Mouse (Mus musculus): ENCODE measurements around the gene Trim47. TPM values are rescaled to one million over a fixed set of nuclear protein-coding genes. Genes with fewer than 3 reads are reported as not detected.

Gene Trim47
- 72.1 and 83.3 TPM in 2 replicates for polyA plus RNA-seq (2012; rRNA removed)

DNA sequence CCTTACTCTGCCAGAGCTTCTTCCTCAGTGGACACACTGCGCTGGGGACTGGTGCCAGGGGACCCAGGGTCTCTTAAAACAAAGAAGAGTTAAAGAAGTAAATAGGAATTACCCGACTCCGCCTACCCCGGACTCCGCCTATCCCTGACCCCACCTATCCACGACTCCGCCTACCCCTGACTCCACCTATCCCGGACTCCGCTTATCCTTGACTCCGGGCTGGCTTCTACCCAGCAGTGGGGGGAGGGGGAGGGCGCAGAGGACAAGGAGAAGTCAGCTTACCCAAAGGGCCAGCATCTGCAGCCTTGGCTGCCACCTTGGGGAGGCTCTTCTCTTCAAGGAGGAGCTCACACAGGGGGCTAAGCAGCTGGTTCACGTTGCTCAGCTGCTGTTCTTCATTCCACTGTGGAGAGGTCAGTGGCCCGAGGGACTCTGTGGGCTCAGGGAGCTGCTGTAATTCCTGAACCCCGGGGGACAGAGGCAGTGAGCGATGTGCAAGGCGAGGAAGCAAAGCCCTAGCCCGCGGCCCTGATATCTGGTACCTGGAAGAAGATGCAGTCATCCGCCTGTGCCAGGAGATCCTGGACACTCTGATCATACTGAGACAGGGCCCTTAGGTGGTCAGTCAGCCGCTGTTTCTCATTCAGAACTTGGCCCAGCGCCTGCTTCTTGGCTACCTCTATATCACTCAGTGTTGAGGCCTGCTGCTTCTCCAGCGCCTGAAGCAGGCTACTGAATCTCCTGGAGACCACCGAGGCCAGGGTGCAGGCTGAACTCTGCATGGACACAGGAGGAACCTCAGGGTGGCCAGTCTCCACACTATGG, at the start of gene Trim47:
Gene Trim47 (minus strand): TSS at position 55 of the 825 bp plus-strand sequence.

DNA sequence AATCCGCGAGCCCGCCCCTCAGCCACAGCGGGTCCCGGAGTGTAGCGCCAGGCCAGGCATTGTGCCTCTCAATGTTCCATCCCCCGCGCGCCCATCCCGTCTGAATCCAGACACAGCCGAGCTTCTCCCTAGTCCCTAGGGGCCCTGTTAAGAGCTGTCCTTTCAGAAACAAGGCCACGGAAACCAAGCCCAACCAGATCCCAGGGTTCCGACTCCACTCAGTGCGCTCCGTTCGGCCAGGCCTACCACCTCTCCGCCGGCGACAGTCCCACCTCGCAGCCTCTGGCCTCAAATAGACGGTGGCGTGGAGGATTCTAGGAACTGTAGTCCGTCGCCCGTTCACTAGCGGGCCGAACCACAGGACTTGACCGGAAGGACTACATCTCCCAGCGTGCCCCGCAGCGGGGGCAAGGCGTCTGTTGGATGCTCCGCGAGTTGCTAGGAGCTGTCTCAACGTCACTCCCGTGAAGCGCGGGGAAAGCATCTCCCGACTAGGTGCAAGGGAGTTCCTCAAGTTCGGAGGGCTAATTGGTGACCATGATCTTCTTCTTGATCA, 41.0 kb upstream of the Trim47 start, which contains the start of gene Fbf1:
Gene Fbf1 (minus strand): TSS at position 283 of the 556 bp plus-strand sequence.

DNA sequence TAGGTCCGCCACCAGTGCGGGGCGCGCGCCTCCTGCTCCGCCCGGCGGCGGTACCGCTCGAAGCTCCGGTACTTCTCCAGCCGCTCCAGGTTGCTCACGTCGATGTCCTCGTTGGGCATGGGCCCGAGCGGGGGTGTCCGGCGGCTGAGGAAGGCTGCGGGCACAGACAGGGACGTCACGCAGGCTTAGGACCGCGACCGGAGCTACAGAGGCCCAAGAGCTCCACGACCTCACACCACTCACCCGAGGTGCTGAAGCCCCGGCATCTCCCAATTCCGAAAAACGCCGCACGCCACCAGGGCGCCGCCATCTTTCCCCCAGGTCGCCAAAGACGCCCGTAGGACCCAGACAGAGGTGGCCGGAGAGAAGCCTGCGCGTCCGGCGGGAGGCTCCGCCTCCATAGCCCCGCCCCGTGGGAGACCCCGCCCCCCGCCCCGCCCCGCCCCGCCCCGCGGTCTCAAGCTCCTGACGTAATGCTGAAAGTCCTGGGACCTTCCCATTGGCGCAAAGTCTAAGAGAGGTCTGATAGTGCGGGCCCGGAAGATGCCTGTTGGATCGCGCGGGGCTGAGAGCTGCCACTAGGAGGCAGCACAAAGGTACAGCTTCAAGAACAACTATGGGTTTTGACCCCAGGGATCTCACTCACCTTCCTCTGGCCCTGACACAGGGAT, 11.6 kb upstream of the Trim47 start, which contains the start of gene Mrpl38:
Gene Mrpl38 (minus strand): TSS at position 401 of the 671 bp plus-strand sequence.

DNA sequence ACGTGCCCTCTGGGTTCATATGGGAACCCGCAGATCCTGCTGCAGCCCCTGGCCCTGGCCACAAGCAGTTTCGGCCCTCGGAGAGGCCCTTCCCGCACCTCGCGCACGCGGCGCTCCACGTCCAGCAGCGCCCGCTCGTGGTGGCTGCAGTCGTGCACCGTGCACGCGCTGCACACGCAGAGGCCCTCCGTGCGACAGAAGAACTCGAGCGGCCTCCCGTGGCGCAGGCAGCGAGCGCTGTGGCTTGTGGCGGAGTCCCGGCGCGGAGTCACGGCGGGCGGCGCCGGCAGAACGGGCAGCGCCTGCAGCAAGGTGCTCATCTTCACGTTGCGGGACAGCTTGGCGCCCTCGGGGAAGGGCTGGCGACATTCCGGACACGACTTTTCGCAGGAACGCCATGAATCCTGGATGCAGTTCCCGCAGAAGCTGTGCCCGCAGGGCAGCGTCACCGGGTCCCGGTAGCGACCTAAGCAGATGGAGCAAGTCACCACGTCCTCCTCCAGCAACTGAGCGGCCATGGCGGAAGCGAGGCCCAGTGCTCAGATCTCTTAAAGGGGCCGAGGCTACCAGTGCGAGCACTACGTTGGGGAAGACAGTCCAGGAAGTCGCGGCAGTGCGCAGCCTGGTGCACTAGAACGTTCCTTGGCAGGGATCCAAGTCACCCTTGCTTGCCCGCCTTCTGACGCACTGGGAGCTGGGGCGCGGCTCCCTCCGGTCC, 3.6 kb upstream of the Trim47 start, which contains the start of gene Trim65:
Gene Trim65 (minus strand): TSS at position 641 of the 718 bp plus-strand sequence.

DNA sequence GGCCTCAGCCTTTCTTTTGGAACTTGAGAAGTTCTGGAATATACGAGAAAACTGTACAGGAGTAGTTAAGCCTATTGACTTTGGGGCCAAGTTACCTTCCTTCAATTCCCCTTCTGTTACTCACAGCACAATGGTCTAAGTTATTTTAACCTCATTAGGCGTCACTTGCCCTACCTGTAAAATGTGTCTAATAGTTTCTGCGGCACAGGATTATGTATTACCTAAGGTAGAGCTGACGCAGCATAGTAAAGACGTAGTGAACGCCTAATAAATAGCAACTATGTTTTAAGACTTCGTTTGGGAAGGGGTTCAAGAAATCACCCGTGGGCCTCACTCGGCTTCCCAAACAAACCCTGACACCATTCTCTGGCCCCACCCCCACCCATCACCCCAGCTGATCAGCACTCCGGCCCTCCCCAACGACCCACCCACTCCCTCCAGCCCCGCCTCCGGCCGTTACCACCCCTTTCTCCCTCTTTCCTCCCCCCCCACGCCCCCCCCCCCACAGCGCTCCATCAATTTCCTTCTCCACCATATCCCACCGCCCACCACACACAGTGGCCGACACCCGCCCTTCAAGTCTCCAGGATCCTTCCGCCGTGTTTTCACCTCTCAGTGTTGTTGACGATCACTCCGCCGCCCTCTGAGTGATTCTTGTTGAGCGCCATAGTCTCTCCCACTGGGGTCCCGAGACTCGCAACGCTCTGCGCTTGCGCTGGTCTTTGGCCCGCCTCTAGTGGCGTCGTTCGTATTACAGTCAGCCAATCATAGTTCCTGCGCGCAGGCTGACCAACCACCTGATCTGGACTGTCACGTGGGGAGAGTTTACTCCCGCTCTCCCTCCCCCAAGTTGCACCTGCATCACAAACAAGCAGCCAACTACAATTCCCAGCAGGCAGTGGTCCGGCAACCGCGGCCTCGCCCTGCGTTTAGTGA, 40.5 kb downstream of the Trim47 start, which contains the start of gene Wbp2:
Gene Wbp2 (minus strand): TSS at position 738 of the 936 bp plus-strand sequence.

DNA sequence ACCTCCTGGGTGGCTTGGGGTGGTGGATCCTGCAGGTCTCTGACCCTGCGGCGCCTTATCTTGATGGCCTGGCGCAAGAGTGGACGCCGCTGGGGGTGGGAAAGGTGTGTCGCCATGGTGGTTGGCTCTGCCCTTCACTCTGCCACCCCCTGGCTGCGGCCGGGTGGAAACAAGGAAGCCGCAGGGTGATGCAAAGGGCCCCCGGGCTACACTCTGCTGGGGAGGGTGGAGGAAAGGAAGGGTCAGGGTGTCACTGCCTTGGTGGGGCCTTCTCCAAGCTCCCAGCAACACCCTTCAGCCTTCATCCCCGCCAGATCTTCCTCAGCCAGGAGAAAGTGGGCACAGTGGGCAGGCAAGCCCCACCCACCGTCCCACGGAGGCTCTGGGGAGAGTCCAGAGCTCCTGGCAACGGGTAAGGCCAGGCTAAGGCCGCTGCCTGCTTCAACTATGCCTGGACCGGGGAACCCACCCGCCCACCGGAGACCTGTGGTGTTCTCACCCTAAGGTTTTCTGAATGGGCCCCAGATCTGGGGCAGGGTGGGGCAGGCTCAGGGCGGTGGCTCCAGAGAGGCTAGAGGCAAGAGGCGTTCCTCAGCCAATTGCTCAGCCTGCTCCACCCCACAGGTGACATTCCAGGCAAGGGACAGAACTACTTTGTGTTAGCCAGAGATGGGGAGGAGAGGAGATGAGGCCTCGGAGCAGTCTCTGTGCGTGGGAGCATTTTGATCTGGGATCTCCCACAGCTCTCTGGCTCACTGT, 49.4 kb downstream of the Trim47 start, which contains the start of gene Unc13d:
Gene Unc13d (minus strand): TSS at position 516 of the 759 bp plus-strand sequence.

Other genes with a start within 250 kb of the Trim47 start
- 11.2 and 12.7 TPM in 2 replicates for gene Smim5, start 227.2 kb downstream of the Trim47 start, polyA plus RNA-seq (2012; rRNA removed)
- 0.61 and 0.83 TPM in 2 replicates for gene Smim6, start 215.2 kb downstream of the Trim47 start, polyA plus RNA-seq (2012; rRNA removed)
- gene Sap30bp, start 193.9 kb downstream of the Trim47 start, polyA plus RNA-seq (2012; rRNA removed) = 48.2 and 49.0 TPM in 2 replicates
- 20.5 and 28.0 TPM in 2 replicates for gene Recql5, start 193.7 kb downstream of the Trim47 start, polyA plus RNA-seq (2012; rRNA removed)
- gene Itgb4, start 152.5 kb downstream of the Trim47 start, polyA plus RNA-seq (2012; rRNA removed) = 14.6 and 16.3 TPM in 2 replicates
- gene Galk1, start 114.5 kb downstream of the Trim47 start, polyA plus RNA-seq (2012; rRNA removed) = 122 and 133 TPM in 2 replicates
- 164 and 167 TPM in 2 replicates for gene H3f3b, start 99.2 kb downstream of the Trim47 start, polyA plus RNA-seq (2012; rRNA removed)
- gene Unk, start 96.9 kb downstream of the Trim47 start, polyA plus RNA-seq (2012; rRNA removed) = 63.2 and 87.9 TPM in 2 replicates
- gene Unc13d, start 49.2 kb downstream of the Trim47 start, polyA plus RNA-seq (2012; rRNA removed) = 17.8 and 23.6 TPM in 2 replicates
- gene Wbp2, start 40.2 kb downstream of the Trim47 start, polyA plus RNA-seq (2012; rRNA removed) = 238 and 344 TPM in 2 replicates
- 16.1 and 17.8 TPM in 2 replicates for gene Trim65, start 3.9 kb upstream of the Trim47 start, polyA plus RNA-seq (2012; rRNA removed)
- 50.6 and 52.5 TPM in 2 replicates for gene Mrpl38, start 11.7 kb upstream of the Trim47 start, polyA plus RNA-seq (2012; rRNA removed)
- 40.9 and 43.2 TPM in 2 replicates for gene Fbf1, start 41.0 kb upstream of the Trim47 start, polyA plus RNA-seq (2012; rRNA removed)
- 27.9 and 37.2 TPM in 2 replicates for gene Ten1, start 71.6 kb upstream of the Trim47 start, polyA plus RNA-seq (2012; rRNA removed)
- gene Acox1, start 71.8 kb upstream of the Trim47 start, polyA plus RNA-seq (2012; rRNA removed) = 31.6 and 41.8 TPM in 2 replicates
- 2.8 and 3.7 TPM in 2 replicates for gene Evpl, start 110.9 kb upstream of the Trim47 start, polyA plus RNA-seq (2012; rRNA removed)
- gene Srp68, start 147.0 kb upstream of the Trim47 start, polyA plus RNA-seq (2012; rRNA removed) = 51.8 and 68.0 TPM in 2 replicates
- gene Galr2, start 153.7 kb upstream of the Trim47 start, polyA plus RNA-seq (2012; rRNA removed) = 3.4 and 3.8 TPM in 2 replicates
- 34.9 and 36.3 TPM in 2 replicates for gene Exoc7, start 180.0 kb upstream of the Trim47 start, polyA plus RNA-seq (2012; rRNA removed)
- gene Foxj1, start 208.2 kb upstream of the Trim47 start, polyA plus RNA-seq (2012; rRNA removed) = 121 and 144 TPM in 2 replicates

Data from ovary, adult 2 months (tissue).